Mouse (Mus musculus) kidney, adult 10 weeks (tissue): ENCODE data around the gene Phf3. TPM values are rescaled to one million over a fixed set of nuclear protein-coding genes. Genes with fewer than 3 reads are reported as not detected.

Experiments
- polyA plus RNA-seq: library from polyadenylated mRNA; stranded (reverse); fragments of 350-450 nt; fragmentation: Illumina TruSeq; extraction: RNeasy Lipid Tissue Mini Kit (QIAGEN cat#74804); gene quantifications from one replicate; pipeline ENCODE4 v1.2.3, GENCODE M21; 2014; ENCODE audit warnings: low read depth, low replicate concordance

The Phf3 gene
- polyA plus RNA-seq: 71.0 TPM

GRCm38 (mm10) chr1:30873541-30874260 is at the start of gene Phf3:
Gene Phf3 (minus strand): TSS chr1:30873921.

Other genes with a start within 250 kb of the Phf3 start
- not detected for gene AC153137.1, start 104.0 kb upstream of the Phf3 start, polyA plus RNA-seq